Comparison of ENCODE assay signal across 17 mouse cellular contexts in genomic region chr7:143712771-143713348, GRCm38 (mm10). TPM values are rescaled to one million over a fixed set of nuclear protein-coding genes. Genes with fewer than 3 reads are reported as not detected.
A peak's percentile ranks its signal among the peaks of the same experiment; 100 is the strongest.
DNase-seq lines count a peak whose midpoint lies in the region; ATAC-seq and TF ChIP-seq lines count a peak whose summit lies in the region.
"Had no signal": no experiment of that assay in that cellular context is flagged by ENCODE, and none has a peak within 500 bp of the region (broad histone marks: within the 10 kb centered on the region; RNA-seq: fewer than 3 reads in every experiment).

No protein-coding gene starts in this region.

- H3K9ac ChIP-seq in liver, postnatal 0 days (replicated peaks): 0 out of 2 replicates have a peak overlapping the region, but pooled peaks have one; percentile 16
- no peak overlapping the region for H3K9ac ChIP-seq in hindbrain, embryonic 11.5 days (ENCODE audit: low read depth, low read length)
- H3K9ac ChIP-seq: liver, embryonic 14.5 days; midbrain, embryonic 12.5 days had no signal

- no peak for TF ChIP-seq EP300 in liver, postnatal 0 days (IDR thresholded peaks at IDR 0.05; ENCODE audit: low read depth)

- no peak overlapping the region for H3K4me3 ChIP-seq in liver, postnatal 0 days (ENCODE audit: low read depth, low read length)
- no peak overlapping the region for H3K4me3 ChIP-seq in hindbrain, embryonic 11.5 days (ENCODE audit: low read depth, low read length)
- H3K4me3 ChIP-seq: erythroblast, embryonic 14.5 days; midbrain, embryonic 12.5 days had no signal

- no peak for TF ChIP-seq CTCF in liver, postnatal 0 days (IDR thresholded peaks at IDR 0.05; ENCODE audit: low read depth)

- no peak for ATAC-seq in liver, postnatal 0 days
- peak; percentile 96 for ATAC-seq in CD4-positive, CD25-positive, alpha-beta regulatory T cell, adult 4 months
- peak; percentile 95 for ATAC-seq in inflammation-experienced regulatory T-cells, adult 6 months
- ATAC-seq in hindbrain, embryonic 11.5 days (ENCODE audit: low FRiP score): no peak

- no peak overlapping the region for H3K27ac ChIP-seq in liver, postnatal 0 days (ENCODE audit: low read depth)
- H3K27ac ChIP-seq in hindbrain, embryonic 11.5 days (ENCODE audit: low read depth, low read length): no peak overlapping the region
- H3K27ac ChIP-seq: liver, embryonic 14.5 days; midbrain, embryonic 12.5 days had no signal

- 45% methylated on average over 8 of the region's 8 CpGs for WGBS in liver, postnatal 0 days (ENCODE audit: insufficient replicate concordance)
- 94% methylated on average over 8 of the region's 8 CpGs for WGBS in hindbrain, embryonic 11.5 days

- no peaks in the 10 kb centered on the region for H3K9me3 ChIP-seq in liver, postnatal 0 days (ENCODE audit: low read length)
- no peaks in the 10 kb centered on the region for H3K9me3 ChIP-seq in hindbrain, embryonic 11.5 days (ENCODE audit: control insufficient read depth, low read length)
- H3K9me3 ChIP-seq: midbrain, embryonic 12.5 days had no signal

- H3K27me3 ChIP-seq in liver, postnatal 0 days (ENCODE audit: insufficient read depth, low read length): no peaks in the 10 kb centered on the region
- no peaks in the 10 kb centered on the region for H3K27me3 ChIP-seq in splenic B cell, adult 2 months (ENCODE audit: control insufficient read depth, insufficient read depth, low read length, poor library complexity, severe bottlenecking)
- no peaks in the 10 kb centered on the region for H3K27me3 ChIP-seq in hindbrain, embryonic 11.5 days (ENCODE audit: control insufficient read depth, insufficient read depth, low read length)
- H3K27me3 ChIP-seq: midbrain, embryonic 12.5 days had no signal

- no peak for DNase-seq in liver, postnatal 0 days
- no peak for DNase-seq in liver
- DNase-seq in splenic B cell, adult 2 months (ENCODE audit: low read depth, low spot score): peak; percentile 48
- DNase-seq in layer of hippocampus, adult 18-20 months (ENCODE audit: low spot score in 2 of 2): no peak
- no peak for DNase-seq in hindbrain, embryonic 11.5 days (ENCODE audit: low spot score)
- DNase-seq in urinary bladder, adult 2 months (ENCODE audit: low spot score): no peak
- DNase-seq: kidney, adult 8-10 months; right cerebral cortex, postnatal 4 days had no signal

- H3K36me3 ChIP-seq in liver, postnatal 0 days (replicated peaks; ENCODE audit: insufficient read depth, low read length): no peaks in the 10 kb centered on the region
- H3K36me3 ChIP-seq in splenic B cell, adult 2 months (ENCODE audit: control insufficient read depth, insufficient read depth, low read length, poor library complexity, severe bottlenecking): no peaks in the 10 kb centered on the region
- no peaks in the 10 kb centered on the region for H3K36me3 ChIP-seq in hindbrain, embryonic 11.5 days (ENCODE audit: control insufficient read depth, insufficient read depth, low read length)

- no peak overlapping the region for H3K4me2 ChIP-seq in liver, postnatal 0 days (ENCODE audit: low read depth, low read length)
- no peak overlapping the region for H3K4me2 ChIP-seq in hindbrain, embryonic 11.5 days (replicated peaks; ENCODE audit: low read depth, low read length)
- H3K4me2 ChIP-seq: midbrain, embryonic 12.5 days had no signal

- no peaks in the 10 kb centered on the region for H3K4me1 ChIP-seq in liver, postnatal 0 days (ENCODE audit: insufficient read depth)
- no peaks in the 10 kb centered on the region for H3K4me1 ChIP-seq in hindbrain, embryonic 11.5 days (replicated peaks; ENCODE audit: control insufficient read depth, insufficient read depth, low read length)
- H3K4me1 ChIP-seq: midbrain, embryonic 12.5 days had no signal

RNA-seq across cellular contexts. Expression of gene Tnfrsf23, which starts 27.2 kb away (rescaled TPM):
- polyA plus RNA-seq in liver, postnatal 0 days (2015; fragmentation: Nextera tagmentation; extraction: Ambion mirVana): 0.90 and 1.1 TPM in 2 replicates
- 1 to 10 TPM; 2.6 to 4.3 TPM for polyA plus RNA-seq in CD4-positive, CD25-positive, alpha-beta regulatory T cell, adult 4 months (2017; shearing (Covaris generic))
- 1 to 10 TPM; 3.3 to 5.0 (median 4.4) TPM for polyA plus RNA-seq in inflammation-experienced regulatory T-cells, adult 6 months (2017; shearing (Covaris generic))
- under 1 TPM; 0.71 to 0.92 TPM for total RNA-seq in layer of hippocampus, adult 18-20 months (2021)
- 0.40 and 0.49 TPM in 2 replicates for polyA plus RNA-seq in hindbrain, embryonic 11.5 days (2014; fragmentation: Nextera tagmentation; extraction: Ambion mirVana)
- polyA plus RNA-seq in urinary bladder, adult 2 months (2012; rRNA removed): 5.6 and 6.8 TPM in 2 replicates

RNA-seq across cellular contexts. Expression of gene Osbpl5, which starts 43.9 kb away (rescaled TPM):
- polyA plus RNA-seq in liver, postnatal 0 days (2015; fragmentation: Nextera tagmentation; extraction: Ambion mirVana): 1.4 and 1.6 TPM in 2 replicates
- polyA plus RNA-seq in CD4-positive, CD25-positive, alpha-beta regulatory T cell, adult 4 months (2017; shearing (Covaris generic)): 10 to 100 TPM; 17.2 to 31.0 TPM
- polyA plus RNA-seq in inflammation-experienced regulatory T-cells, adult 6 months (2017; shearing (Covaris generic)): 10 to 100 TPM; 19.0 to 34.0 (median 31.8) TPM
- total RNA-seq in layer of hippocampus, adult 18-20 months (2021): 10 to 100 TPM; 19.3 to 22.1 TPM
- 13.7 and 14.6 TPM in 2 replicates for polyA plus RNA-seq in hindbrain, embryonic 11.5 days (2014; fragmentation: Nextera tagmentation; extraction: Ambion mirVana)
- 67.2 and 73.7 TPM in 2 replicates for polyA plus RNA-seq in urinary bladder, adult 2 months (2012; rRNA removed)
- polyA plus RNA-seq: erythroblast, embryonic 14.5 days had no signal

RNA-seq across cellular contexts. Expression of gene Mrgprg, which starts 53.9 kb away (rescaled TPM):
- not detected in 2 replicates for polyA plus RNA-seq in liver, postnatal 0 days (2015; fragmentation: Nextera tagmentation; extraction: Ambion mirVana)
- polyA plus RNA-seq in CD4-positive, CD25-positive, alpha-beta regulatory T cell, adult 4 months (2017; shearing (Covaris generic)): not detected
- not detected for polyA plus RNA-seq in inflammation-experienced regulatory T-cells, adult 6 months (2017; shearing (Covaris generic))
- not detected for total RNA-seq in layer of hippocampus, adult 18-20 months (2021)
- polyA plus RNA-seq in hindbrain, embryonic 11.5 days (2014; fragmentation: Nextera tagmentation; extraction: Ambion mirVana): not detected in 2 replicates
- 0.08 TPM in 1 of 2 replicates, not detected in the other for polyA plus RNA-seq in urinary bladder, adult 2 months (2012; rRNA removed)
- total RNA-seq: ES-E14; layer of hippocampus, postnatal 25 days had no signal
- polyA plus RNA-seq: erythroblast, embryonic 14.5 days; heart, postnatal 0 days; liver, embryonic 14.5 days; midbrain, embryonic 12.5 days; neural tube, embryonic 14.5 days had no signal

Comparison
In these comparisons a context has a peak if more than half of its experiments do, and no peak if none do; other contexts are left out.
1. ATAC-seq: peak in CD4-positive, CD25-positive, alpha-beta regulatory T cell, adult 4 months (single experiment) and inflammation-experienced regulatory T-cells, adult 6 months (single experiment); none in liver, postnatal 0 days (single experiment) and hindbrain, embryonic 11.5 days (single experiment).